Mouse (Mus musculus): ENCODE measurements around the gene Cobl.

The Cobl gene

GRCm38 (mm10) chr11:12445222-12445621 is 19.5 kb downstream of the Cobl start:
- DNase-seq (ENCODE audit: low read depth in 1 of 2, low spot score in 2 of 2), result no peak

GRCm38 (mm10) chr11:12444215-12444614 is 20.5 kb downstream of the Cobl start:
- no peak for DNase-seq (ENCODE audit: low read depth in 1 of 2, low spot score in 2 of 2)

GRCm38 (mm10) chr11:12443614-12444013 is 21.1 kb downstream of the Cobl start:
- no peak for DNase-seq (ENCODE audit: low read depth in 1 of 2, low spot score in 2 of 2)

GRCm38 (mm10) chr11:12443185-12443584 is 21.6 kb downstream of the Cobl start:
- no peak for DNase-seq (ENCODE audit: low read depth in 1 of 2, low spot score in 2 of 2)

- no peak for DNase-seq (ENCODE audit: low read depth in 1 of 2, low spot score in 2 of 2)
These were observed 22.5 kb downstream of the Cobl start for GRCm38 (mm10) chr11:12442283-12442682.

GRCm38 (mm10) chr11:12435905-12436304 is 28.9 kb downstream of the Cobl start:
- no peak for DNase-seq (ENCODE audit: low read depth in 1 of 2, low spot score in 2 of 2)

- DNase-seq (ENCODE audit: low read depth in 1 of 2, low spot score in 2 of 2), result no peak
These were observed 29.7 kb downstream of the Cobl start for GRCm38 (mm10) chr11:12435018-12435417.

- DNase-seq (ENCODE audit: low read depth in 1 of 2, low spot score in 2 of 2), result no peak
These were observed 30.2 kb downstream of the Cobl start for GRCm38 (mm10) chr11:12434597-12434996.

GRCm38 (mm10) chr11:12431911-12432310 is 32.8 kb downstream of the Cobl start:
- DNase-seq (ENCODE audit: low read depth in 1 of 2, low spot score in 2 of 2), result no peak

GRCm38 (mm10) chr11:12430231-12431041 is 34.3 kb downstream of the Cobl start:
- DNase-seq (ENCODE audit: low read depth in 1 of 2, low spot score in 2 of 2), result no peak

- no peak for DNase-seq (ENCODE audit: low read depth in 1 of 2, low spot score in 2 of 2)
These were observed 38.0 kb downstream of the Cobl start for GRCm38 (mm10) chr11:12426746-12427145.

GRCm38 (mm10) chr11:12424205-12424604 is 40.6 kb downstream of the Cobl start:
- DNase-seq (ENCODE audit: low read depth in 1 of 2, low spot score in 2 of 2), result no peak

- DNase-seq (ENCODE audit: low read depth in 1 of 2, low spot score in 2 of 2), result no peak
These were observed 43.6 kb downstream of the Cobl start for GRCm38 (mm10) chr11:12421183-12421582.

- no peak for DNase-seq (ENCODE audit: low read depth in 1 of 2, low spot score in 2 of 2)
These were observed 44.6 kb downstream of the Cobl start for GRCm38 (mm10) chr11:12420146-12420545.

- no peak for DNase-seq (ENCODE audit: low read depth in 1 of 2, low spot score in 2 of 2)
These were observed 47.9 kb downstream of the Cobl start for GRCm38 (mm10) chr11:12416899-12417298.

GRCm38 (mm10) chr11:12415329-12415728 is 49.4 kb downstream of the Cobl start:
- DNase-seq (ENCODE audit: low read depth in 1 of 2, low spot score in 2 of 2), result no peak

GRCm38 (mm10) chr11:12411950-12412349 is 52.8 kb downstream of the Cobl start:
- DNase-seq (ENCODE audit: low read depth in 1 of 2, low spot score in 2 of 2), result no peak

GRCm38 (mm10) chr11:12411075-12411807 is 53.5 kb downstream of the Cobl start:
- DNase-seq (ENCODE audit: low read depth in 1 of 2, low spot score in 2 of 2), result no peak

GRCm38 (mm10) chr11:12409463-12409862 is 55.3 kb downstream of the Cobl start:
- no peak for DNase-seq (ENCODE audit: low read depth in 1 of 2, low spot score in 2 of 2)

GRCm38 (mm10) chr11:12407834-12408233 is 56.9 kb downstream of the Cobl start:
- DNase-seq (ENCODE audit: low read depth in 1 of 2, low spot score in 2 of 2), result no peak

GRCm38 (mm10) chr11:12399903-12400302 is 64.9 kb downstream of the Cobl start:
- no peak for DNase-seq (ENCODE audit: low read depth in 1 of 2, low spot score in 2 of 2)

GRCm38 (mm10) chr11:12396196-12396595 is 68.6 kb downstream of the Cobl start:
- no peak for DNase-seq (ENCODE audit: low read depth in 1 of 2, low spot score in 2 of 2)
